Mouse (Mus musculus) heart, postnatal 0 days (tissue): ENCODE data around the gene Slc17a9. TPM values are rescaled to one million over a fixed set of nuclear protein-coding genes. Genes with fewer than 3 reads are reported as not detected.

ENCODE experiments used
- ATAC-seq: fragments of 200-750 bp; cut with Nextera tagmentation; 2 replicates; pipeline ENCODE4 v1.8.0; 2017; ENCODE audit warnings: low read depth, moderate number of reproducible peaks, moderate library complexity; ENCODE audit not compliant: insufficient read depth
- DNase-seq: peaks from one replicate; pipeline ENCODE4 v3.0.0-alpha.2; 2016; ENCODE audit warnings: low spot score
- H3K27ac ChIP-seq: fragments of 300-500 bp; sonication (generic); 2 replicates; pipeline ENCODE4 v1.5.1; 2014; ENCODE audit warnings: low read depth, mild to moderate bottlenecking
- H3K27me3 ChIP-seq: fragments of 300-500 bp; sonication (generic); 2 replicates; pipeline ENCODE4 v1.6.1; 2014; ENCODE audit warnings: low read length, mixed read lengths; ENCODE audit not compliant: control insufficient read depth, insufficient read depth
- H3K36me3 ChIP-seq: fragments of 300-500 bp; sonication (generic); replicated peaks from 2 replicates; pipeline ENCODE4 v1.6.1; 2014; ENCODE audit warnings: low read length, mixed read lengths; ENCODE audit not compliant: control insufficient read depth, insufficient read depth
- H3K4me1 ChIP-seq: fragments of 300-500 bp; sonication (generic); 2 replicates; pipeline ENCODE4 v1.6.1; 2014; ENCODE audit warnings: antibody characterized with exemption; ENCODE audit not compliant: control insufficient read depth, insufficient read depth
- H3K4me2 ChIP-seq: fragments of 300-500 bp; sonication (generic); 2 replicates; pipeline ENCODE4 v1.6.1; 2014; ENCODE audit warnings: low read depth, mild to moderate bottlenecking, low read length, moderate library complexity
- H3K4me3 ChIP-seq: fragments of 300-500 bp; sonication (generic); 2 replicates; pipeline ENCODE4 v1.5.1; 2014; ENCODE audit warnings: low read depth, low read length
- H3K9ac ChIP-seq: fragments of 300-500 bp; sonication (generic); replicated peaks from 2 replicates; pipeline ENCODE4 v1.6.1; 2014; ENCODE audit warnings: low read depth, low read length, mixed read lengths
- H3K9me3 ChIP-seq: fragments of 300-500 bp; sonication (generic); replicated peaks from 2 replicates; pipeline ENCODE4 v1.6.1; 2016; ENCODE audit warnings: low read length; ENCODE audit not compliant: control insufficient read depth
- CTCF ChIP-seq: IDR thresholded peaks from 2 replicates; pipeline ENCODE4 v1.5.1; 2016; ENCODE audit warnings: antibody characterized with exemption, control low read depth, low read depth
- EP300 ChIP-seq: IDR thresholded peaks from 2 replicates; pipeline ENCODE4 v1.6.1; 2016; ENCODE audit warnings: antibody characterized with exemption, low read depth
- WGBS: fragments of 180-500 bp; shearing (Covaris S2); extraction: QIAGEN DNeasy Blood & Tissue Kit; methylation state at CpG from one replicate; pipeline ENCODE4 v1.1.7; 2014; 5-methylcytosine and 5-hydroxymethylcytosine counted together
- polyA plus RNA-seq: library from polyadenylated mRNA; unstranded; fragments of >200 nt; fragmentation: Nextera tagmentation; extraction: Ambion mirVana; gene quantifications from 2 replicates; pipeline ENCODE4 v1.2.1, GENCODE M21; 2015
- total RNA-seq: library from RNA; depleted of rRNA; stranded (reverse); fragments of >200 nt; gene quantifications from 2 replicates; pipeline ENCODE4 v1.2.3, GENCODE M21; 2014; ENCODE audit warnings: low replicate concordance

Gene Slc17a9
- total and polyA plus RNA-seq, 2 experiments from 2014 or later: 0.60 to 1.5 TPM

GRCm38 (mm10) chr2:180684031-180684430, 41.0 kb upstream of the Slc17a9 start:
- Histone ChIP-seq H3K9ac (no peak overlapping the region), H3K36me3 (peaks cover 87% of the 10 kb centered on the region), H3K4me1 (no peaks in the 10 kb centered on the region), H3K27ac (no peak overlapping the region), H3K27me3 (no peaks in the 10 kb centered on the region), H3K4me2 (no peak overlapping the region), H3K4me3 (no peak overlapping the region), H3K9me3 (no peaks in the 10 kb centered on the region)
- DNase-seq (no peak), ATAC-seq (no peak)
- 51% methylated on average over 4 of the region's 4 CpGs for WGBS
- TF ChIP-seq CTCF (no peak), EP300 (no peak)

- Histone ChIP-seq H3K36me3 (peaks cover 61% of the 10 kb centered on the region), H3K27me3 (no peaks in the 10 kb centered on the region), H3K9ac (no peak overlapping the region), H3K4me2 (no peak overlapping the region), H3K27ac (no peak overlapping the region), H3K4me1 (peaks cover 7% of the 10 kb centered on the region), H3K9me3 (no peaks in the 10 kb centered on the region), H3K4me3 (no peak overlapping the region)
- DNase-seq: no peak
- no peak for ATAC-seq
- TF ChIP-seq CTCF (no peak), EP300 (no peak)
- 74% methylated on average over 5 of the region's 5 CpGs for WGBS
Measured at GRCm38 (mm10) chr2:180689841-180690240, 35.2 kb upstream of the Slc17a9 start.

- H3K36me3 ChIP-seq: peaks cover 33% of the 10 kb centered on the region
- DNase-seq: peak; percentile 63
- no peak overlapping the region for H3K4me3 ChIP-seq
- TF ChIP-seq EP300 (no peak), CTCF (no peak)
- H3K4me2 ChIP-seq: peak overlapping the region; percentile 35; the same call in 1 of the 2 replicates
- H3K9ac ChIP-seq: no peak overlapping the region; the same call in 1 of the 2 replicates
- peak overlapping the region; percentile 59 for H3K27ac ChIP-seq
- peaks cover 8% of the 10 kb centered on the region for H3K4me1 ChIP-seq
- ATAC-seq: peak; percentile 82
- 4% methylated on average over 1 of the region's 1 CpGs for WGBS
- H3K27me3 ChIP-seq: no peaks in the 10 kb centered on the region
- no peaks in the 10 kb centered on the region for H3K9me3 ChIP-seq
Measured at GRCm38 (mm10) chr2:180692630-180693029, 32.4 kb upstream of the Slc17a9 start.

- DNase-seq (no peak), ATAC-seq (no peak)
- H3K27me3 ChIP-seq: no peaks in the 10 kb centered on the region
- H3K9me3 ChIP-seq: no peaks in the 10 kb centered on the region
- H3K9ac ChIP-seq: no peak overlapping the region
- H3K4me3 ChIP-seq: no peak overlapping the region
- H3K36me3 ChIP-seq: peaks cover 7% of the 10 kb centered on the region
- H3K4me2 ChIP-seq: no peak overlapping the region
- peaks cover 13% of the 10 kb centered on the region for H3K4me1 ChIP-seq
- H3K27ac ChIP-seq: no peak overlapping the region
- TF ChIP-seq EP300 (no peak), CTCF (no peak)
- WGBS: 60% methylated on average over 2 of the region's 2 CpGs
Measured at GRCm38 (mm10) chr2:180695176-180695575, 29.9 kb upstream of the Slc17a9 start.

- no peaks in the 10 kb centered on the region for H3K9me3 ChIP-seq
- 56% methylated on average over 5 of the region's 5 CpGs for WGBS
Measured at GRCm38 (mm10) chr2:180700457-180700856, 24.6 kb upstream of the Slc17a9 start.

GRCm38 (mm10) chr2:180701053-180701766, 23.9 kb upstream of the Slc17a9 start:
- ATAC-seq: peak; percentile 18
- WGBS: 3% methylated on average over 26 of the region's 26 CpGs
- TF ChIP-seq CTCF: no peak
- TF ChIP-seq EP300: no peak

More at GRCm38 (mm10) chr2:180700457-180700856, 24.6 kb upstream of the Slc17a9 start:
- Histone ChIP-seq H3K36me3 (no peaks in the 10 kb centered on the region), H3K9ac (peak overlapping the region; percentile 96; the same call in 1 of the 2 replicates), H3K27me3 (no peaks in the 10 kb centered on the region), H3K27ac (0 out of 2 replicates have a peak overlapping the region, but pooled peaks have one; percentile 96), H3K4me3 (peak overlapping the region; percentile 90), H3K4me2 (peak overlapping the region; percentile 80), H3K4me1 (peaks cover 46% of the 10 kb centered on the region)
- no peak for DNase-seq
- no peak for ATAC-seq
- TF ChIP-seq EP300 (no peak), CTCF (no peak)

More at GRCm38 (mm10) chr2:180701053-180701766, 23.9 kb upstream of the Slc17a9 start:
- Histone ChIP-seq H3K4me2 (peak overlapping the region; percentile 80), H3K27me3 (no peaks in the 10 kb centered on the region), H3K36me3 (no peaks in the 10 kb centered on the region), H3K27ac (peak overlapping the region; percentile 96), H3K4me3 (peak overlapping the region; percentile 90), H3K9ac (peak overlapping the region; percentile 96), H3K9me3 (no peaks in the 10 kb centered on the region), H3K4me1 (peaks cover 49% of the 10 kb centered on the region)
- DNase-seq: no peak
